In the genomic region with DNA sequence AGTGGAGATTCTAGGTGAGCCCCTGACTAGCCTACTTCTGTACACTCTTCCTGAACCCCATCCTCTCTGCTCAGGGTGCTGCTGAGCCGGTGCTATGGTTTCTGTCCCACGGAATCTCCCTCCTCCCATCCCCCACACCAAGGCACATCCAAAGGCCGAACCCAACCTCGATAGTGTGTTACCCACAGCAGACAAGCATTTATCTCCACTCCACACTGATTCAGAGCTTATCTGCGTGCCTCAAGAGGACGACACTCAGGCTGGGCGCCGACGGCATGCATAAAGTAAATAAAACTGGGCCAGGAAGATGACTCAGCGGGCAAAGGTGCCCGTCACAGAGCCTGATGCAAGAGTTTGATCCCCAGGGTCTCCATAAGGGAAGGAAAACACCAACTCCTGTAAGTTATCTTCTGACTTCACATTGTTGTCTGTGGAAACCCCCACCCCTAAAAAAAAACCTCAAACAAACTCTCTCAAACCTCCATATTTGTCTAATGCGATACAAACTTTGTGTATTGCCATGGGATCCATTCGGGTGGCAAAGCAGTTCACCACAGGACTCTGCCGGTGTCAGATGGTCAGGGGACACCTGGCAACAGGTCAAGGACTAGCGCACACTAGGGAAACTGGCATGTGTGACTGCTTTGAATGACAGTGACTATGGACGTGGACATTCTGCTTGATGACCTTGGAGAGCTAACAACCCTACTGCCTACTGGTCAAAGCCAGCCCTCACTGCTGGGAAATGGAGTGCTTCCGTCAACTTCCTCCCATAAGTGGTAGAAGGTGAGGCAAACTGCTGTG, we compare ENCODE assay signal across 10 mouse cellular contexts. TPM values are rescaled to one million over a fixed set of nuclear protein-coding genes. Genes with fewer than 3 reads are reported as not detected.
DNase-seq lines count a peak whose midpoint lies in the region; ATAC-seq and TF ChIP-seq lines count a peak whose summit lies in the region.
"Had no signal": no experiment of that assay in that cellular context is flagged by ENCODE, and none has a peak within 500 bp of the region (broad histone marks: within the 10 kb centered on the region; RNA-seq: fewer than 3 reads in every experiment).

No protein-coding gene starts in this region.

- no peak overlapping the region for H3K4me2 ChIP-seq in intestine, embryonic 15.5 days (replicated peaks)
- H3K4me2 ChIP-seq: hindbrain, embryonic 15.5 days had no signal

- peaks cover 3% of the 10 kb centered on the region; the same call in 1 of the 2 replicates for H3K4me1 ChIP-seq in heart, adult 2 months (ENCODE audit: control insufficient read depth, insufficient read depth, low read length)
- H3K4me1 ChIP-seq in intestine, embryonic 15.5 days (replicated peaks): peaks cover 8% of the 10 kb centered on the region; the same call in 1 of the 2 replicates
- H3K4me1 ChIP-seq: hindbrain, embryonic 15.5 days had no signal

- peak; percentile 81 for ATAC-seq in intestine, embryonic 15.5 days

- peak in 1 of 2 experiments; percentile 62 for DNase-seq in heart, adult 2 months
- no peak for DNase-seq in heart, postnatal 25 days (ENCODE audit: low spot score)
- DNase-seq in c-Kit-positive CD71-positive TER-119-negative erythroid progenitor cells, embryonic 14.5 days (ENCODE audit: low read depth): peak; percentile 88
- DNase-seq in spleen, postnatal 14 days (ENCODE audit: low spot score in 2 of 2): peak; percentile 51 to 55
- no peak for DNase-seq in thymus, postnatal 4 days
- no peak for DNase-seq in urinary bladder, postnatal 4 days (ENCODE audit: low spot score in 2 of 2)
- no peak for DNase-seq in thymus, postnatal 25 days
- DNase-seq: cerebellum, adult 18-20 months had no signal

- H3K79me2 ChIP-seq in heart, adult 2 months (replicated peaks; ENCODE audit: control insufficient read depth, insufficient read depth, low read length): no peaks in the 10 kb centered on the region

- TF ChIP-seq EP300 in heart, adult 2 months (IDR thresholded peaks at IDR 0.05; ENCODE audit: insufficient read depth, low read depth, low read length): peak; percentile 85

- peak overlapping the region; percentile 69 for H3K27ac ChIP-seq in heart, adult 2 months
- H3K27ac ChIP-seq in intestine, embryonic 15.5 days: peak overlapping the region; percentile 38; the same call in 1 of the 2 replicates
- H3K27ac ChIP-seq: hindbrain, embryonic 15.5 days had no signal

- WGBS in heart, adult 2 months: 39% methylated on average over 17 of the region's 17 CpGs
- WGBS in intestine, embryonic 15.5 days: 63% methylated on average over 17 of the region's 17 CpGs

- no peak for TF ChIP-seq CTCF in heart, adult 2 months (IDR thresholded peaks at IDR 0.05)

- H3K9ac ChIP-seq in heart, adult 2 months (ENCODE audit: low read depth, low read length): no peak overlapping the region
- no peak overlapping the region for H3K9ac ChIP-seq in intestine, embryonic 15.5 days
- H3K9ac ChIP-seq: hindbrain, embryonic 15.5 days had no signal

- no peak overlapping the region for H3K4me3 ChIP-seq in heart, adult 2 months
- H3K4me3 ChIP-seq in intestine, embryonic 15.5 days (replicated peaks): no peak overlapping the region
- H3K4me3 ChIP-seq: hindbrain, embryonic 15.5 days had no signal

- peak; percentile 57 for TF ChIP-seq POLR2A in heart, adult 2 months (IDR thresholded peaks at IDR 0.05; ENCODE audit: insufficient read depth, low read depth, low read length)

- no peaks in the 10 kb centered on the region for H3K9me3 ChIP-seq in intestine, embryonic 15.5 days
- H3K9me3 ChIP-seq: hindbrain, embryonic 15.5 days had no signal

- H3K36me3 ChIP-seq in heart, adult 2 months (ENCODE audit: control insufficient read depth, insufficient read depth, low read length): peaks cover 19% of the 10 kb centered on the region; the same call in 1 of the 2 replicates
- H3K36me3 ChIP-seq in intestine, embryonic 15.5 days: peaks cover 56% of the 10 kb centered on the region

- intact Hi-C loops in heart, adult 2 months (cut with DNase I): no loop called here
- intact Hi-C loops in heart, postnatal 25 days (cut with DNase I): no loop called here

- no peaks in the 10 kb centered on the region for H3K27me3 ChIP-seq in heart, adult 2 months (ENCODE audit: control insufficient read depth, insufficient read depth, low read length)
- no peaks in the 10 kb centered on the region for H3K27me3 ChIP-seq in intestine, embryonic 15.5 days (replicated peaks)
- H3K27me3 ChIP-seq: hindbrain, embryonic 15.5 days had no signal

RNA-seq across cellular contexts. Expression of gene Tpm1, which starts 24.1 kb away (rescaled TPM):
- total RNA-seq in heart, adult 2 months (2021): over 10,000 TPM in 1 of 2 experiments, 1,000 to 10,000 TPM in 1; 9,950 to 10,380 TPM
- polyA plus RNA-seq in heart, adult 2 months (2012; rRNA removed): 5,659 and 10,700 TPM in 2 replicates
- over 10,000 TPM; 12,975 to 13,062 TPM for total RNA-seq in heart, postnatal 25 days (2021)
- polyA plus RNA-seq in intestine, embryonic 15.5 days (2015; fragmentation: Nextera tagmentation; extraction: Ambion mirVana): 994 and 1,099 TPM in 2 replicates

RNA-seq across cellular contexts. Expression of gene Lactb, which starts 49.8 kb away (rescaled TPM):
- 10 to 100 TPM; 20.4 to 20.6 TPM for total RNA-seq in heart, adult 2 months (2021)
- 6.8 and 10.8 TPM in 2 replicates for polyA plus RNA-seq in heart, adult 2 months (2012; rRNA removed)
- total RNA-seq in heart, postnatal 25 days (2021): 10 to 100 TPM; 21.2 to 22.5 TPM
- 7.2 and 8.2 TPM in 2 replicates for polyA plus RNA-seq in intestine, embryonic 15.5 days (2015; fragmentation: Nextera tagmentation; extraction: Ambion mirVana)

Comparison
In these comparisons a context has a peak if more than half of its experiments do, and no peak if none do; other contexts are left out.
1. DNase-seq: peak in c-Kit-positive CD71-positive TER-119-negative erythroid progenitor cells, embryonic 14.5 days (single experiment) and spleen, postnatal 14 days (2 of 2); none in heart, postnatal 25 days (single experiment), thymus, postnatal 4 days (single experiment), urinary bladder, postnatal 4 days (0 of 2) and thymus, postnatal 25 days (single experiment).